Mouse (Mus musculus) lung, adult 2 months (tissue): Measurements from ENCODE around the gene Col20a1. TPM values are rescaled to one million over a fixed set of nuclear protein-coding genes. Genes with fewer than 3 reads are reported as not detected.

Source experiments
- DNase-seq: peaks from one replicate; pipeline ENCODE4 v3.0.0; 2022
- H3K4me1 ChIP-seq: fragments of 200-500 bp; 2 replicates; pipeline ENCODE4 v1.6.1; 2011; ENCODE audit warnings: low read length; ENCODE audit not compliant: control insufficient read depth, insufficient read depth
- H3K4me3 ChIP-seq: fragments of 200-500 bp; replicated peaks from 2 replicates; pipeline ENCODE3; 2011; ENCODE audit warnings: low read depth, mild to moderate bottlenecking, control low read depth, low read length; ENCODE audit errors: extremely low read depth
- CTCF ChIP-seq: fragments of 200-500 bp; IDR thresholded peaks from 2 replicates; pipeline ENCODE4 v1.5.1; 2011; ENCODE audit warnings: mild to moderate bottlenecking, low read length, control low read depth; ENCODE audit not compliant: insufficient read depth
- POLR2A ChIP-seq: fragments of 200-500 bp; IDR thresholded peaks from 2 replicates; pipeline ENCODE4 v1.6.1; 2011; ENCODE audit warnings: low read depth, mild to moderate bottlenecking, control low read depth, low read length, borderline replicate concordance; ENCODE audit errors: extremely low read depth
- WGBS: fragments of 180-500 bp; shearing (Covaris S2); methylation state at CpG from one replicate; pipeline ENCODE4 v1.1.7; 2018; 5-methylcytosine and 5-hydroxymethylcytosine counted together
- polyA plus RNA-seq: library from polyadenylated mRNA; depleted of rRNA; stranded (reverse); fragments of >200 nt; gene quantifications from 2 replicates; pipeline ENCODE4 v1.2.3, GENCODE M21; 2012

Col20a1 gene
- polyA plus RNA-seq, 1 experiment: 3.2 TPM

- Histone ChIP-seq H3K4me1 (no peaks in the 10 kb centered on the region), H3K4me3 (no peak overlapping the region)
- no peak for DNase-seq
- 60% methylated on average over 2 of the region's 2 CpGs for WGBS
- TF ChIP-seq CTCF: no peak
- TF ChIP-seq POLR2A: no peak
These were observed 8.0 kb downstream of the Col20a1 start for GRCm38 (mm10) chr2:180994360-180994759.

- TF ChIP-seq POLR2A (no peak), CTCF (no peak)
- Histone ChIP-seq H3K4me1 (no peaks in the 10 kb centered on the region), H3K4me3 (no peak overlapping the region)
- no peak for DNase-seq
- 79% methylated on average over 4 of the region's 4 CpGs for WGBS
These were observed 9.1 kb downstream of the Col20a1 start for GRCm38 (mm10) chr2:180995457-180995856.

- DNase-seq: peak; percentile 17
- WGBS: 6% methylated on average over 5 of the region's 5 CpGs
- Histone ChIP-seq H3K4me3 (no peak overlapping the region), H3K4me1 (no peaks in the 10 kb centered on the region)
- TF ChIP-seq CTCF (peak; percentile 83), POLR2A (no peak)
These were observed 10.1 kb downstream of the Col20a1 start for GRCm38 (mm10) chr2:180996436-180996835.

GRCm38 (mm10) chr2:180996905-180997304 lies 10.6 kb downstream of the Col20a1 start:
- WGBS: 72% methylated on average over 3 of the region's 3 CpGs
- TF ChIP-seq CTCF: no peak
- no peak for TF ChIP-seq POLR2A
- Histone ChIP-seq H3K4me3 (no peak overlapping the region), H3K4me1 (no peaks in the 10 kb centered on the region)
- no peak for DNase-seq

GRCm38 (mm10) chr2:181007054-181007453 lies 20.7 kb downstream of the Col20a1 start:
- TF ChIP-seq CTCF (no peak), POLR2A (no peak)
- no peak for DNase-seq
- no peaks in the 10 kb centered on the region for H3K4me1 ChIP-seq
- WGBS: 60% methylated on average over 4 of the region's 4 CpGs
- no peak overlapping the region for H3K4me3 ChIP-seq

- no peaks in the 10 kb centered on the region for H3K4me1 ChIP-seq
- H3K4me3 ChIP-seq: no peak overlapping the region
- DNase-seq: no peak
- no peak for TF ChIP-seq CTCF
- TF ChIP-seq POLR2A: no peak
- 82% methylated on average over 5 of the region's 5 CpGs for WGBS
These were observed 22.0 kb downstream of the Col20a1 start for GRCm38 (mm10) chr2:181008339-181008738.

GRCm38 (mm10) chr2:181031406-181031934 lies 45.1 kb downstream of the Col20a1 start:
- H3K4me1 ChIP-seq: no peaks in the 10 kb centered on the region
- H3K4me3 ChIP-seq: no peak overlapping the region
- TF ChIP-seq CTCF: no peak
- no peak for TF ChIP-seq POLR2A
- WGBS: 79% methylated on average over 11 of the region's 11 CpGs
- DNase-seq: no peak

GRCm38 (mm10) chr2:181032407-181032806 lies 46.1 kb downstream of the Col20a1 start:
- WGBS: 28% methylated on average over 5 of the region's 5 CpGs
- DNase-seq: no peak
- H3K4me3 ChIP-seq: no peak overlapping the region
- no peak for TF ChIP-seq POLR2A
- no peak for TF ChIP-seq CTCF
- H3K4me1 ChIP-seq: no peaks in the 10 kb centered on the region

- no peak overlapping the region for H3K4me3 ChIP-seq
- TF ChIP-seq POLR2A: no peak
- no peak for TF ChIP-seq CTCF
- WGBS: 39% methylated on average over 6 of the region's 6 CpGs
- no peak for DNase-seq
- no peaks in the 10 kb centered on the region for H3K4me1 ChIP-seq
These were observed 47.0 kb downstream of the Col20a1 start for GRCm38 (mm10) chr2:181033310-181033709.

GRCm38 (mm10) chr2:181035186-181035585 lies 48.9 kb downstream of the Col20a1 start:
- TF ChIP-seq CTCF (no peak), POLR2A (no peak)
- Histone ChIP-seq H3K4me1 (no peaks in the 10 kb centered on the region), H3K4me3 (no peak overlapping the region)
- 72% methylated on average over 7 of the region's 7 CpGs for WGBS
- DNase-seq: no peak
